Mouse (Mus musculus): ENCODE data around the gene Dgkq. TPM values are rescaled to one million over a fixed set of nuclear protein-coding genes. Genes with fewer than 3 reads are reported as not detected.
"Not testable (repeated sequence)": the region's sequence is repeated elsewhere in the genome, so short reads cannot be mapped to it uniquely, and the experiment has no call there.

The Dgkq gene
- polyA plus RNA-seq, 1 experiment, result 45.0 TPM

DNA sequence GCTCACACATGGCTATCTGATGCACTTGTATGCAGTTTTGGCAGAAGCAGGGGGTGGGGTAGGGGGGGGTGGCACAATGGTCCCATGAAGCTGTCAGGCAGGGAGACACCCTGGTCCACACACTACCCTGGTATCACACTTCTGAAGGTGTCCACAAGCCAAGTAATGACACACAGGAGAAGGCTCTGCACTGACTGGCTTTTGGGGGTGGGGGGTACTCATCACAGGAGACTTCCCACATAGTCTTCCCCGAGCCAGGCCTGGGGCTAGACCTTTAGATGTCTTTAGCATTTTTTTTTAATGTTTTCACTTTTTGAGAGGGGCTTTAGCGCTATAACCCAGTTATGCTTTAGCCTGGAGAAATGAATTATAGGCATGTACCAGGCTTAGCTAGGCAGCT lies 22.2 kb downstream of the Dgkq start:
- TF ChIP-seq CTCF (IDR thresholded peaks at IDR 0.05; ENCODE audit: borderline replicate concordance, control insufficient read depth, extremely low read depth, insufficient read depth, low read length, poor library complexity) (no peak), POLR2A (IDR thresholded peaks at IDR 0.05; ENCODE audit: control insufficient read depth, extremely low read depth, insufficient read depth, low read length, poor library complexity) (no peak)
- H3K27me3 ChIP-seq (ENCODE audit: control insufficient read depth, insufficient read depth, low read length), result no peaks in the 10 kb centered on the region
- WGBS, result 96% methylated on average over 2 of the region's 2 CpGs
- H3K36me3 ChIP-seq (ENCODE audit: control insufficient read depth, insufficient read depth, low read length), result 0 out of 2 replicates have a peak, but pooled peaks cover 8% of the 10 kb centered on the region
- no peak overlapping the region for H3K4me3 ChIP-seq (ENCODE audit: control insufficient read depth, insufficient read depth, low read length)
- H3K27ac ChIP-seq (ENCODE audit: control insufficient read depth, insufficient read depth, low read length), result no peak overlapping the region
- H3K4me1 ChIP-seq (replicated peaks; ENCODE audit: control insufficient read depth, insufficient read depth, low read length), result no peaks in the 10 kb centered on the region
- DNase-seq, result no peak

DNA sequence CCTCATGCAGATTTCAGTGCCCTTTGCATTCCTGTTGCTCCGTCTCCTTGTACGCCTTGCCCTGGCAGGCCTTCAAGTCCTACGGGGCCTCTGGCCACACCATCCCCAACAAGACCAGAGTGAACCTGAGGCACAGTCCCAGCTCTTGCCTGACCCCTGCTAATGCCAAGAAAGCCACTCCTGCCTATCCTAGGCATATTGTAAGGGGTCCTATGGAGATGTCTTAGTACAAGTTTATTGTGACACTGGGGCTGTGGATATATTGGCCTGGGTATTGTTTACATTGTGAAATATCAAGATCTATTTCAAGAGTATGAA lies 23.2 kb downstream of the Dgkq start:
- Histone ChIP-seq H3K4me3 (ENCODE audit: control insufficient read depth, insufficient read depth, low read length) (no peak overlapping the region), H3K27ac (ENCODE audit: control insufficient read depth, insufficient read depth, low read length) (no peak overlapping the region), H3K27me3 (ENCODE audit: control insufficient read depth, insufficient read depth, low read length) (no peaks in the 10 kb centered on the region), H3K36me3 (ENCODE audit: control insufficient read depth, insufficient read depth, low read length) (0 out of 2 replicates have a peak, but pooled peaks cover 5% of the 10 kb centered on the region), H3K4me1 (replicated peaks; ENCODE audit: control insufficient read depth, insufficient read depth, low read length) (no peaks in the 10 kb centered on the region)
- 92% methylated on average over 3 of the region's 3 CpGs for WGBS
- TF ChIP-seq CTCF (IDR thresholded peaks at IDR 0.05; ENCODE audit: borderline replicate concordance, control insufficient read depth, extremely low read depth, insufficient read depth, low read length, poor library complexity) (no peak), POLR2A (IDR thresholded peaks at IDR 0.05; ENCODE audit: control insufficient read depth, extremely low read depth, insufficient read depth, low read length, poor library complexity) (no peak)
- no peak for DNase-seq

DNA sequence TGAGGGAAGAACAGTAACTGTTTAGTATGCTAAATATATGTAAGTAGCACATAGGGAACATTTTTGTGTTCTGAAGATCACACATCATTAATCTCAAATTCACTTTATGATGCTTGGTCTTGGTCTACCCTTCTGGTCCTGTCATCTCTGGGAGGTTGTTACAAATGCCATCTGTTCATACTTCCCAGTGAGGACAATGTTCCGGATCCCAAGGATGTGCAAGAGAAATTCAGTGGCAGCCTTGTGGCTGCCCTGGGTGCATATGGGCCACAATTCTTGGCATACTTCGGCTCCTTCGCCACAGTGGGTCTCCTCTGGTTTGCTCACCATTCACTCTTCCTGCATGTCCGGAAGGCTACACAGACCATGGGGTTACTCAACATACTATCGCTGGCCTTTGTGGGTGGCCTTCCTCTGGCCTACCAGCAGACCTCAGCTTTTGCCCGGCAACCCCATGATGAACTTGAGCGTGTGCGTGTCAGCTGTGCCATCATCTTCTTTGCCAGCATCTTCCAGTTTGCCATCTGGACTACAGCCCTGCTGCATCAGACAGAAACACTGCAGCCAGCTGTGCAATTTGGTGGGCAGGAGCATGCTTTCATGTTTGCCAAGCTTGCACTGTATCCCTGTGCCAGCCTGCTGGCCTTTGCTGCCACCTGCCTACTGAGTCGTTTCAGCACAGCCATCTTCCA lies 23.7 kb downstream of the Dgkq start:
- H3K4me3 ChIP-seq (ENCODE audit: control insufficient read depth, insufficient read depth, low read length), result no peak overlapping the region
- H3K4me1 ChIP-seq (replicated peaks; ENCODE audit: control insufficient read depth, insufficient read depth, low read length), result no peaks in the 10 kb centered on the region
- 93% methylated on average over 9 of the region's 9 CpGs for WGBS

DNA sequence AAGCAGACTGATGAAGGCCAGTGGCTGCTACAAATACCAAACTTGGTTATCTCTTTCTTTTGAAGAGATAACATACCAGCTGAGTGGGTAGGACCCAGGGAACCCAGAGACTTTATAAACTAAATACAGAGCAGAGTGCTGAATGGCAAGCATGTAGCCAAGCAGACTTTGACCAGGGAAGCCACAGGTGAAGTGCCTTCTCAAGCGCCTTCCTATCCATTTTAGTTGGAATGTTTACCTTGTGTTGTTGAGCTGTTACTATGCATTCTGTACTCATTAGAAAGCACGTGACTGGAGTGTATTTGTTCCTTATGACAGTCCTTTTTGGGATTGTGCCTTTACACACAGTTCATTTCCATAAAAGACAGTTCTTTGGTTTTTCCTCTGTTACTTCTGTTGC lies 25.8 kb downstream of the Dgkq start:
- H3K36me3 ChIP-seq (ENCODE audit: control insufficient read depth, insufficient read depth, low read length), result no peaks in the 10 kb centered on the region

More for the DNA sequence above, 23.7 kb downstream of the Dgkq start:
- Histone ChIP-seq H3K36me3 (ENCODE audit: control insufficient read depth, insufficient read depth, low read length) (0 out of 2 replicates have a peak, but pooled peaks cover 5% of the 10 kb centered on the region), H3K27ac (ENCODE audit: control insufficient read depth, insufficient read depth, low read length) (no peak overlapping the region), H3K27me3 (ENCODE audit: control insufficient read depth, insufficient read depth, low read length) (no peaks in the 10 kb centered on the region)
- TF ChIP-seq POLR2A (IDR thresholded peaks at IDR 0.05; ENCODE audit: control insufficient read depth, extremely low read depth, insufficient read depth, low read length, poor library complexity) (no peak), CTCF (IDR thresholded peaks at IDR 0.05; ENCODE audit: borderline replicate concordance, control insufficient read depth, extremely low read depth, insufficient read depth, low read length, poor library complexity) (no peak)
- no peak for DNase-seq

DNA sequence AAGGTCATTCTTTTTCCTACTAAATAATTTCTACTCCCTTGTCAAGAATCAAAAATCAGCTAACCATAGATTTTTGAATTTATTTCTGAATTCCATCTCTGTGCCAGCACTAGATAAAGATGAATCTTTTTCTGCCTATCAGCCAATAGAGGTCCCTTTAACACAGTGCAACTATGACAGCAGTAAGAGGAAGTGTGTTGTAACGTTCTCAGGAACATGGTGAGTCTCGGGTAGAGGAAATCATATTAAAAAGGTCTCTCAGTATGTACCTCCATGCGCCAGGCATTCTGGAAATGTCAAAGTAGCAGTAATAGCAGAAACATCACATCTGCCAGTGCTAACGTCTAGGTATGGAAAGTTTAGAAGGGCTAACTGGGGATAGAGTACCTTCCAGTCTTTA lies 33.3 kb downstream of the Dgkq start:
- WGBS, result 51% methylated on average over 4 of the region's 4 CpGs
- Histone ChIP-seq H3K27me3 (ENCODE audit: control insufficient read depth, insufficient read depth, low read length) (no peaks in the 10 kb centered on the region), H3K4me1 (replicated peaks; ENCODE audit: control insufficient read depth, insufficient read depth, low read length) (no peaks in the 10 kb centered on the region), H3K27ac (ENCODE audit: control insufficient read depth, insufficient read depth, low read length) (no peak overlapping the region), H3K4me3 (ENCODE audit: control insufficient read depth, insufficient read depth, low read length) (no peak overlapping the region), H3K36me3 (ENCODE audit: control insufficient read depth, insufficient read depth, low read length) (no peaks in the 10 kb centered on the region; the same call in 1 of the 2 replicates)
- no peak for DNase-seq
- no peak for TF ChIP-seq POLR2A (IDR thresholded peaks at IDR 0.05; ENCODE audit: control insufficient read depth, extremely low read depth, insufficient read depth, low read length, poor library complexity)
- TF ChIP-seq CTCF (IDR thresholded peaks at IDR 0.05; ENCODE audit: borderline replicate concordance, control insufficient read depth, extremely low read depth, insufficient read depth, low read length, poor library complexity), result no peak

More for the DNA sequence above, 25.8 kb downstream of the Dgkq start:
- no peak overlapping the region for H3K27ac ChIP-seq (ENCODE audit: control insufficient read depth, insufficient read depth, low read length)
- WGBS, result 98% methylated on average over 2 of the region's 2 CpGs
- DNase-seq, result no peak
- no peaks in the 10 kb centered on the region for H3K27me3 ChIP-seq (ENCODE audit: control insufficient read depth, insufficient read depth, low read length)
- no peaks in the 10 kb centered on the region for H3K4me1 ChIP-seq (replicated peaks; ENCODE audit: control insufficient read depth, insufficient read depth, low read length)
- no peak for TF ChIP-seq POLR2A (IDR thresholded peaks at IDR 0.05; ENCODE audit: control insufficient read depth, extremely low read depth, insufficient read depth, low read length, poor library complexity)
- no peak for TF ChIP-seq CTCF (IDR thresholded peaks at IDR 0.05; ENCODE audit: borderline replicate concordance, control insufficient read depth, extremely low read depth, insufficient read depth, low read length, poor library complexity)
- no peak overlapping the region for H3K4me3 ChIP-seq (ENCODE audit: control insufficient read depth, insufficient read depth, low read length)

DNA sequence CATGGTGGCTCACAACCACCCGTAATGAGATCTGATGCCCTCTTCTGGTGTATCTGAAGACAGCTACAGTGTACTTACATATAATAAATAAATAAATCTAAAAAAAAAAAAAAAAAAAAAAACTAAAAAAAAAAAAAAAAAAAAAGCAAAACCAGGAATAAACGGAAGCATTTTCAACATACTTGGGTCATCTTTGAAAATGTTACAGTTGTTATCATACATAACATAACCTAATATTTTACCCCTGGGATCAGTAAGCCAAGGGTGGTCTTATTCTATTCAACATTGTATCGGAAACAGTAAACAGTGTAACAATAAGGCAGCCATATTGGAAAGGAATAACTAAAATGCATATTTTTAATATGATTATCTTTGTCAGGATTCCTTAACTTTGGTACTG lies 35.4 kb downstream of the Dgkq start:
- DNase-seq; H3K27ac ChIP-seq (ENCODE audit: control insufficient read depth, insufficient read depth, low read length); H3K4me1 ChIP-seq (replicated peaks; ENCODE audit: control insufficient read depth, insufficient read depth, low read length); H3K27me3 ChIP-seq (ENCODE audit: control insufficient read depth, insufficient read depth, low read length); H3K4me3 ChIP-seq (ENCODE audit: control insufficient read depth, insufficient read depth, low read length); H3K36me3 ChIP-seq (ENCODE audit: control insufficient read depth, insufficient read depth, low read length): not testable (repeated sequence)
- WGBS, result 85% methylated on average over 3 of the region's 3 CpGs

DNA sequence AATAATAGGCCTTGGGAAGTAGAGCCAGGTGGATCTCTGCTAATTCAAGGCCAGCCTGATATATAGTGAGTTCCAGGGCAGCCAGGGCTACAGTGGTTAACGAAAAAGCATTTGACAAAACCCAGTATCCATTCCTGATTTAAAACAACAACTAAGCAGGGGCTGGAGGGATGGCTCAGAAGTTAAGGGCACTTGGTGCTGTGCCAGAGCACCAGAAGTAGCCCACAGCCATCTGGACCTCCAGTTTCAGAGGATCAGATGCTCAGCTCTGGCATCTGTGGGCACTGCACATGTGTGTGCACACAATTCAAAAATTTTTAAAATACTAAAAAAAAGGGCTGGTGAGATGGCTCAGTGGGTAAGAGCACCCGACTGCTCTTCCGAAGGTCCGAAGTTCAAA lies 35.8 kb downstream of the Dgkq start:
- 97% methylated on average over 4 of the region's 4 CpGs for WGBS

More for the DNA sequence above, 35.8 kb downstream of the Dgkq start:
- H3K36me3 ChIP-seq (ENCODE audit: control insufficient read depth, insufficient read depth, low read length), result no peaks in the 10 kb centered on the region; the same call in 1 of the 2 replicates
- peaks cover 3% of the 10 kb centered on the region for H3K4me1 ChIP-seq (replicated peaks; ENCODE audit: control insufficient read depth, insufficient read depth, low read length)
- H3K4me3 ChIP-seq (ENCODE audit: control insufficient read depth, insufficient read depth, low read length), result no peak overlapping the region
- H3K27ac ChIP-seq (ENCODE audit: control insufficient read depth, insufficient read depth, low read length), result no peak overlapping the region
- DNase-seq, result no peak
- no peaks in the 10 kb centered on the region for H3K27me3 ChIP-seq (ENCODE audit: control insufficient read depth, insufficient read depth, low read length)
- TF ChIP-seq CTCF (IDR thresholded peaks at IDR 0.05; ENCODE audit: borderline replicate concordance, control insufficient read depth, extremely low read depth, insufficient read depth, low read length, poor library complexity) (no peak), POLR2A (IDR thresholded peaks at IDR 0.05; ENCODE audit: control insufficient read depth, extremely low read depth, insufficient read depth, low read length, poor library complexity) (no peak)

All from thymus, adult 2 months (tissue).